Mouse (Mus musculus) embryonic stem cell, embryonic (primary cell): ENCODE results near the gene Lhx6.

ENCODE experiments used
- CTCF ChIA-PET, 4 experiments: fragments of 300-600 bp in 2 of 4; fragments of 350-600 bp in 2 of 4; sonication (Branson Sonifier 250); formaldehyde crosslinking; loops; one replicate each; lab custom pipeline; 2022; ENCODE audit warnings: inconsistent platforms in 2 of 4; lab: Charles Lee
- POLR2A ChIA-PET, 4 experiments: fragments of 300-600 bp in 2 of 4; fragments of 350-600 bp in 2 of 4; sonication (Branson Sonifier 250); formaldehyde crosslinking; loops; one replicate each; lab custom pipeline; 2022; ENCODE audit warnings: antibody characterized with exemption in 4 of 4, inconsistent platforms in 1 of 4; lab: Charles Lee

Gene Lhx6

GRCm38 (mm10) chr2:36071660-36072305 lies 33.4 kb downstream of the Lhx6 start:
- ChIA-PET CTCF (interaction anchor here in 1 of 4 experiments (0.6 kb wide), 1 partner anchor 66 kb away, joined by 3 read pairs; no protein-coding TSS in a partner anchor), POLR2A (interaction anchor here in 1 of 4 experiments (1.1 kb wide), 1 partner anchor 12 kb away, joined by 3 read pairs; no protein-coding TSS in a partner anchor)

GRCm38 (mm10) chr2:36067132-36067531 lies 38.1 kb downstream of the Lhx6 start:
- POLR2A ChIA-PET = interaction anchor here in 1 of 4 experiments (1.2 kb wide), 1 partner anchor 21 kb away, joined by 3 read pairs; no protein-coding TSS in a partner anchor
- CTCF ChIA-PET = interaction anchor here in 2 of 4 experiments (0.5 to 0.6 kb wide), 2 partner anchors 59 to 187 kb away, joined by 4 read pairs; no protein-coding TSS in a partner anchor

DNA sequence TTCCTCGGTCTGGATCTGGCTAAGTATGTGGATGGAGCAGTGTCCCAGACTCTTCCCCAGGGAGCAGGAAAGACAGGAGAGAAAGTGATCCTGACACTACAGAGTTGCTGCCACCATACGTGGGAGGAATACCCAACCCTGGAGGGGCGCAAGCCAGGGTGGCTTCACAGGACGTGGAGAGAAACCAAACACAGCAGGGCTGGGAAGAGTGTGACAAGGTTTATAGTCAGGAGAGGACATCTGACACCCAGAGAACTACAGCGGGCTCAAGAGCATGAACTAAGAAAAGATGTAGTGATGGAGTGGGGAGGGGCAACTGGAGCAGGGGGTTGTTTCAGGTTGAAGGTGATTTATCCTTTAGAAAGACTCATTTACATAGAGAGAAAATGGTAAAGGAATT lies 43.8 kb downstream of the Lhx6 start:
- POLR2A ChIA-PET = no interaction called here
- CTCF ChIA-PET = no interaction called here

- ChIA-PET CTCF (no interaction called here), POLR2A (no interaction called here)
Observed at GRCm38 (mm10) chr2:36056248-36056647, 49.0 kb downstream of the Lhx6 start.

- CTCF ChIA-PET = interaction anchor here in 1 of 4 experiments (0.8 kb wide), 1 partner anchor 32 kb away, joined by 3 read pairs; no protein-coding TSS in a partner anchor
- POLR2A ChIA-PET = no interaction called here
Observed at GRCm38 (mm10) chr2:36053249-36053648, 52.0 kb downstream of the Lhx6 start.

GRCm38 (mm10) chr2:36049567-36049954 lies 55.6 kb downstream of the Lhx6 start:
- POLR2A ChIA-PET = interaction anchor here in 3 of 4 experiments (0.6 to 1.6 kb wide), 6 partner anchors 10 to 305 kb away, joined by 3 to 5 read pairs (median 4); no protein-coding TSS in a partner anchor
- CTCF ChIA-PET = interaction anchor here in 3 of 4 experiments (0.5 to 1.0 kb wide), 6 partner anchors 21 to 66 kb away, joined by 3 to 4 read pairs (median 3); no protein-coding TSS in a partner anchor

GRCm38 (mm10) chr2:36048748-36049566 lies 56.3 kb downstream of the Lhx6 start, which contains the start of the genes Ndufa8 and Morn5:
TSS of gene Ndufa8 (minus strand) at chr2:36049406.
TSS of gene Morn5 (plus strand) at chr2:36049458.
- ChIA-PET CTCF (interaction anchor here in 3 of 4 experiments (0.5 to 1.0 kb wide), 6 partner anchors 21 to 65 kb away, joined by 3 to 4 read pairs (median 3); no protein-coding TSS in a partner anchor), POLR2A (interaction anchor here in 2 of 4 experiments (1.3 to 1.6 kb wide), 4 partner anchors 10 to 54 kb away, joined by 3 to 5 read pairs (median 4); no protein-coding TSS in a partner anchor)

GRCm38 (mm10) chr2:36048164-36048563 lies 57.0 kb downstream of the Lhx6 start:
- CTCF ChIA-PET = no interaction called here
- POLR2A ChIA-PET = interaction anchor here in 2 of 4 experiments (1.5 to 1.6 kb wide), 2 partner anchors 12 to 54 kb away, joined by 3 to 4 read pairs; no protein-coding TSS in a partner anchor

DNA sequence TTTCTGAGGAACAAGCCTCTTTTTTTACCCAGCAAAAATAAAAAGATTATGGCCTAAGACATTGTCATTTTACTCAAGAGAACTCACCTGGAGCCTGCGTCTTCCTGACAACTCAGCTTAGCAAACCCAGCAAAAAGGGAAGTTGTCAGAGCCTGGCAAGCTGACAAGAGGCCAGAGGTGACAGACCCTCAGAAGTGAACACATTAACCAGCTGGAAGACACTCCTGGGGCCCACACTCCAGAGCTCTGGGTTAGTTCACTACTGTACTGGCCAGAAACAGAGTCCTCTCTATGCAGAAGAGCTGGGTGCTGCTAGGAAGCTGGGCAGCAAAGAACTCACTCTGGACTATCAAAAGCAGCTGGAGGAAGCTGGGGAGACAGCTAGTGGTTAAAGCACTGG lies 64.3 kb downstream of the Lhx6 start:
- CTCF ChIA-PET = interaction anchor here in 1 of 4 experiments (0.8 kb wide), 1 partner anchor 57 kb away, joined by 3 read pairs; no protein-coding TSS in a partner anchor
- POLR2A ChIA-PET = interaction anchor here in 2 of 4 experiments (0.5 to 1.3 kb wide), 3 partner anchors 47 to 128 kb away, joined by 3 to 4 read pairs (median 3); no protein-coding TSS in a partner anchor

DNA sequence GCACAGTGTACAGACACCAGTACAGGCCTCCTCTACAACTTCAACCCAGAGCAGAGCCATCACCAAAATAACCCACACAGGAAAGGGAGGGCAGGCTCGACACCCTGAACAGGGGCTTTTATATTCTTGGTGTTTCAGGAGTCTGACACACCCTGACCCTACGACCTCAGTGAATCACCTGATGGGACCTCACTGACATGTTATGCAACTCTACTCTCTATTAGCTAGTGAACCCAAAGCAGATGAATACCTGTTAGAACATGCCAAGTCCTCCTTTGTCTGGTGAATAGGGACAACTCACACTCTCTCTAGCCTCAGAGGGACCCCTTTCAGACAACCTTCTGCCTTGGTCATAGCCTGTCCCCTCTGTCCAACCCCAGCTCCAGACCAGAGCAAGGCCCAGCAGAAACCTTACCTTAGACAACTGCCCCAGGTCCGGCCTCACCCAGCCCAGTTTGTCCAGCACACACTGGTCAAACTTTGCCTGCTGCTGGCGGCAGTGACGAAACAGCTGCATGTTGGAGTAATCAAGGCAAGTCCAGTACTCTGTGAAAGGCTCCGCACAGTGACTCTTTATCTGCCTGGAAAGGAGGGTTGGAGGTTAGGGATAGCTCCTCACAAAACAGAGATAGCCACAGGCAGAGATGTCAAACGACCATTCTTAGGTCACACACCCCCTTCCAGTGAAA lies 65.8 kb downstream of the Lhx6 start:
- CTCF ChIA-PET = interaction anchor here in 1 of 4 experiments (0.5 to 1.2 kb wide), 5 partner anchors 13 to 529 kb away, joined by 3 to 7 read pairs (median 3); no protein-coding TSS in a partner anchor
- POLR2A ChIA-PET = interaction anchor here in 1 of 4 experiments (0.6 to 1.6 kb wide), 5 partner anchors 8 to 1383 kb away, joined by 3 to 5 read pairs (median 3); no protein-coding TSS in a partner anchor

DNA sequence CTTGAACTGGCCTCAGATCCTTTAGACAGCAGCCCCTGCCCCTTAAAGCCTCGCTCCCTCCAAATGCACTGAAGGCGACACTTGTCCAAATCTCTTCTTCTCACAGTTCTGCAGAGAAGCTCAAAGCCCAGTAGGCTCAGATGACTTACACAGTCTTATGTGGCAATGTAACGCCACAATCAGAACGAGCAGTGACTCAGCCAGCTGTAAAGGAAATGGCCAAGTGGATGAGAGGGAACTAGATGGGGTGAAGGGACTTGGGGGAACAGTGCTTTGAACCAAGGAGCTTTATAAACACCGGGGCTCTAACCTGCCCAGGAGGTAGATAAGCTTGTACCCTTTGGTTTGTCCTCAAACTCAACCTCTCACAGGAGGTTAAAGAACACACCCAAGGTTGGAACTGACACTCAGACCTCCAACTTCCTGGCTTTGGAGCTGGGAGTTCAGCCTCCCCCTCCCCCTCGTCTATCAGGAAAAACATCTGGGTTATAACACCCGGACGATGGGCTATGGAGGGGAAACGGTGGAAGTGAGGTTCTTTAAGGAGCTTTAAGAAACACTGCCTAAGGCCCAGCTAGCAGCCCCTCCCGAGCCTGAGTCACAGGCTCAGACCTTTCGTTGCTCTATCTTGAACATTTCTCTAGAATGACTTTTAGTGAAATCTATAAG lies 69.7 kb downstream of the Lhx6 start:
- CTCF ChIA-PET = interaction anchor here in 1 of 4 experiments (0.6 kb wide), 1 partner anchor 294 kb away, joined by 3 read pairs; no protein-coding TSS in a partner anchor
- POLR2A ChIA-PET = interaction anchor here in 2 of 4 experiments (0.6 to 2.4 kb wide), 4 partner anchors 8 to 1918 kb away, joined by 3 to 6 read pairs (median 4); partner anchors contain the start of genes Morn5 (in 1 of the 2) and Ndufa8 (in 1 of the 2)

- POLR2A ChIA-PET = interaction anchor here in 1 of 4 experiments (1.0 to 2.4 kb wide), 2 partner anchors 9 to 11 kb away, joined by 4 to 6 read pairs; no protein-coding TSS in a partner anchor
Observed at GRCm38 (mm10) chr2:36034898-36035297, 70.3 kb downstream of the Lhx6 start.

GRCm38 (mm10) chr2:36033966-36034365 lies 71.2 kb downstream of the Lhx6 start:
- ChIA-PET CTCF (interaction anchor here in 1 of 4 experiments (0.6 kb wide), 1 partner anchor 25 kb away, joined by 4 read pairs; no protein-coding TSS in a partner anchor), POLR2A (interaction anchor here in 1 of 4 experiments (2.4 kb wide), 1 partner anchor 10 kb away, joined by 6 read pairs; no protein-coding TSS in a partner anchor)

More at GRCm38 (mm10) chr2:36034898-36035297, 70.3 kb downstream of the Lhx6 start:
- CTCF ChIA-PET = interaction anchor here in 1 of 4 experiments (0.6 kb wide), 1 partner anchor 293 kb away, joined by 3 read pairs; no protein-coding TSS in a partner anchor

- ChIA-PET POLR2A (no interaction called here), CTCF (interaction anchor here in 1 of 4 experiments (0.6 kb wide), 1 partner anchor 12 kb away, joined by 4 read pairs; no protein-coding TSS in a partner anchor)
Observed at GRCm38 (mm10) chr2:36032884-36033283, 72.3 kb downstream of the Lhx6 start.
